Mouse (Mus musculus) adrenal gland, postnatal 4 days (tissue): ENCODE results near the gene Hoxa11. TPM values are rescaled to one million over a fixed set of nuclear protein-coding genes. Genes with fewer than 3 reads are reported as not detected.

ENCODE experiments used
- DNase-seq, 2 experiments: peaks; one replicate each; pipeline ENCODE4 v3.0.0; 2021 to 2022; ENCODE audit warnings: low spot score in 2 of 2, mixed read lengths in 2 of 2
- total RNA-seq, 2 experiments: library from RNA; stranded (reverse); gene quantifications; 2 replicates each; pipeline ENCODE4 v1.2.3; 2021

Gene Hoxa11
- total RNA-seq, 2 experiments from 2014 or later = 3.0 TPM; not detected in 1

DNA sequence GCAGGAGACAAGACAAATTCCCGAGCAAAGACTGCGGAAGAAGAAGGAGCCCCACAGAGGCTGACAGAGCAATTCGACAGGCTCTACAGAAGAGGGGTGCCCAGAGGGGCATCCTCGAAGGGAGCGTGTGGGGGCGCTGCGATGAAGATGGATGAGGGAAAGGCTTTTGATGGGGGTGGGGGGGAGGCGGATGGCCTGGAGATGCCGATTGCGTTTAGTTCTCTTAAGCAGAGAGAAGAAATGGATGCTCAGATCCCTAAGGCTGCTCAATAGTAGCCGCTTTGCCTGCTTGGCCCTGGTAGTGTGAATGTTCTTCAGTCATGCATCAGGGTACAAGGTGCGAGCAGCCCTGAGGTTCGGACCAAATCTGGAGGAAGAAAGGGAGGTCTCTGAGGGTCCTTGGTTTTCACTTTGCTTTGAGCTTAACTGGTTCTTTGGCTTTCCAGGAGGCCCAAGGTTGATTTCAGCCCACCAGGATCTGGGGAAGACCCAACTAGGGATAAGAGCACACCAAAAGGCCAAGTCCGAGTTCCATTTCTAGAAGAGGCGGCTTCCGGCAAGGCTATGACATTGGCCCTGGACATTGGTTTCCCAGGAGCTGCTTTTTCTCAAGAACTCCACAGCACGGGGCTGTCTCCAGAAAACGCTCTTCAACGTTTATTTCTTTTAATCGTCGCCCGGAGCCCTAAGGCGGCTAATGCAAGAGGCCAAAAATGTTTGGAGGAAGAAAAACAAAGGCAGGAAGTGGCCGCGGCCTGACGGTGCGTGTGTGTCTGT is 3.2 kb upstream of the Hoxa11 start:
- no peak for DNase-seq

DNA sequence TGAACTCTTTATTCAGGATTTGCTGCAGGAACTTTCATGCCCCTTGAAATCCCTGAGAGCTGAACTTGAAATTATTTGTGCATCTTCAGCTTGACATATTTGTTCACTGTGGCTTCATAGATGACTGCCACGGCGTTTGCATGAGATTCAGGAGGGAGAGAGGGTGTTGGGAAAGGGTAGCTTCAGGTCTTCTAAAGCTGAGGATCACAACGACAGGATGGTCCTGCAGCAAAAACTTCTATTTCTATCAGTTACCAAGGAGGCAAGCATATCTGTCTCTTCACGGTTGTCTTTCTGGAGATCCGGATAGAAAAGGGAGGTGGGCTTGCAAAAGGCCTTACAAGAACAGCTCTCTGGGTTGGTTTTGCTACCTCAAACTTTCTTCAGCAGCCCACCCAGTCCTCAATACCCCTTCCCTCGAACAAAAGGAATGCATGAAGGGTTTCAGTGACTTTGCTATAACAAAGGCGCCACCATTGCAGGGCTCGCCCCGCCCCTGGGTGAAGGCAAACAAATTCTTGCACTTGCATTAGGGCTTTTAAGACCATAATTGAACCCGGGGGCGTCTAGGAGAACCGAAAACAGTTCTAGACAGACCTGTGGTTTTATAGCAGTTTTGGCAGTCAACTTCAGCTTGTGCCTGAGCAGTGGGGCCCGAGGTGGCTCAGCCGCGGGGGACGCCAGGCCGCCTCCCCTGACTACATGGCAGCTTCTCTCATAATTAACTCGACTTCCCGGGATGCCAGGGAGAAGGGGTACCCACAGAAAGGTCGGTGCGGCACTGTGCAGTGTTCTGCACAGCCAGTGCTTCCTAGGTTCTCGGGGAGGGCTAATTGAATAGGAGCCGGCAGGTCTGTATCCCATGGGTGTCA is 2.4 kb upstream of the Hoxa11 start:
- no peak for DNase-seq

- DNase-seq = no peak
These were observed 1.3 kb upstream of the Hoxa11 start for GRCm38 (mm10) chr6:52246916-52247315.

DNA sequence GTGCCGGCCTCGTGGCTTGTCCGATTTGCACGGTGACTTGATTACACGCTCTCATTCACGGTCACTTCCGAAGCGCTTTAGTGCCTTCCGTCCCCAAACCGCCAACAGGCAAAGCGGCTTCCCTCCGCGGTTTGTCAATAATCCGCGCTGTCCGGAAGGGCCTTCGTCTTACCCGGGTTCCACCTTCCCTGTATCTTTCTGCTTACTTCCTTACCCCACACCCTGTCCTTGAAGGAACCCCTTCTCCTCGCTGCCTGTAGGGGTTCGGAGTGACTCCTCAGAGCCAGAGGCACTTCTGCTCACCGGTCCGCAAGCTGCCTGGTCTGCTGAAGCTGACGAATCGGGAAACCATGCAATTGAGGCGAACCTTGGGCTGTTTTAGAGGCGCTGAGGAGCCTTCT is 793 bp upstream of the Hoxa11 start:
- no peak for DNase-seq

- DNase-seq = no peak
These were observed 412 bp downstream of the Hoxa11 start for GRCm38 (mm10) chr6:52245040-52245756.

DNA sequence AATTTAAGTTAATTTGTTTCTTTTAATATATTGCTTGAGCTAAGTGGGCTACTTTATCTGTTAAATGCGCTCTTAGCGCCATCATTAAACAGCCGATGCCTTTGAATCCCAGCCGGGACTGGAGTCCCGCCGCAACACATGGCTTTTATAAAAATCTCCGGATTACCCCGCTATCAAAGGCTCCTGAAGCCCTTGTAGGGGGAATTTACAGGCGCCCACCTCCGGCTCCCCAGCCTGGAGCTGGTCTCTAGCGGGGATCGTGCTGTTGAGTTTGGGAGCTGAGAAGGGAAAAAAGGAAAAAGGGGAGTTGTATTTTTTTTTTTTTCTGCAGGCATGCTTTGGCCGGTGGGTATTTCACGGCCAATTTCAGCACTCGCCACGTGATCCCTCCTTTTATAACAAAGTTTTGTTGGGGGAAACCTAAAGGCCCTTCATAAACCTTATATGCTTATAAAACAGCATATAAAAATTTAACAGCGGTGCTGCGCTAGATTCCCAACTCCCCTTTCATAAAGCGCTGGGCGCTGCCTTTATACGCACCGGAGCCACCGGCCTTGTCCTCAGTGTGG is 1.1 kb downstream of the Hoxa11 start:
- no peak for DNase-seq

GRCm38 (mm10) chr6:52243681-52244121 is 1.9 kb downstream of the Hoxa11 start:
- DNase-seq = no peak

DNA sequence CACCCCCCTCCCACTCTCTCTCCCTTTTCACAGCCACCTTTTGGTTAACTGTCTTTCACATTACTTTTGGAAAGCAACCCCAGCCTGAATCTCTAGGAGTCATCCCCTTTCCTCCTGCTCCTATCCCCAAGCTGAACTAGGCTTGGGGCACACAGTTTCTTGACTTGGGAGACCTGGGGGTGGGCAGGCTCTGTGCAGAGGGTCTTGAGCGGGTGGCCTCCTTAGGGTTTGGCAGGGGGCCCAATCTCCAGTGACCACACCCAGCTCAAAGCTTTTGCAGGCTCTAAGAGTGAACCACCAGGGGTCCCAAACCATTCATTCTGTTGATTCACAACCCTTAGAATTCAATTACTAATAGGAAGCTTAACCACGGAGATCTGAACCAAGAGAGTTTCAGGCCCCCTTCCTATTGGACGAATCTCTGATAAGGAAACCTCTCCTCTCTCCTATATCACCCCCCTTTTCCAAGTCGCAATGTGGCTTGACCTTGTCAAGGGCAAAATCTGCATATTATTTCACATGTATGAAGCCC is 2.7 kb downstream of the Hoxa11 start:
- DNase-seq = no peak

- DNase-seq = no peak
These were observed 4.5 kb downstream of the Hoxa11 start for GRCm38 (mm10) chr6:52241001-52241621.

DNA sequence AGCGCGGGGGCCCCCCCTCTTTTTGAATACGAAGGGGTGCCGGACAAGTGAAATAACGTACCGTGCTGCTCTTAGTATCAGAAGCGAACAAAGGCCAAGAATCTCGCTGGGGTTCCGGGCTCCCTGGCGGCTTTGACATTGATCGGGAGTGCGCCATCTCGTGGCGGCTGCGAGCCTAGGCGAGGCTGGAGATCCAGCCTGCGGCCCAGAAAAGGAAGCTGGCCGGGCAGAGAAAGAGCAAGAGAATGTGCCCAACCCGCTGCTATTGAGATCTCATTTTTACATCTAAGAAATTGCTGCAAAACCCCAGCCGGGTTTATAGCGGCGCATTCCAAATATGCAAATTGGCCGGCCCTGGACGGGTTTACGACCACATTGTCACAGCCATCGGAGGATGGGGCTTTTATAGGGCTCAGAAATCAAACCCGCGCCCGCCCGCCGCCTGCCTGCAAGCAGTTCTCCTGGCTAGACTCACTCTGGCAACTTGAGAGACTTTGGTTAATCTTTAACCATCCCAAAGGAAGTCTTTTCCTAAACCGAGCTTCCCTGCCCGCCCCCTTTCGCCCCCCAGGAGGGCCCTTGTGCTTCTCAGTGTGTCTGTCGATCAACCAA is 5.1 kb downstream of the Hoxa11 start, which contains the start of gene Hoxa10:
TSS of gene Hoxa10 (minus strand) at position 466 of the 612 bp plus-strand sequence.
- DNase-seq = peak in 1 of 2 experiments; percentile 65

DNA sequence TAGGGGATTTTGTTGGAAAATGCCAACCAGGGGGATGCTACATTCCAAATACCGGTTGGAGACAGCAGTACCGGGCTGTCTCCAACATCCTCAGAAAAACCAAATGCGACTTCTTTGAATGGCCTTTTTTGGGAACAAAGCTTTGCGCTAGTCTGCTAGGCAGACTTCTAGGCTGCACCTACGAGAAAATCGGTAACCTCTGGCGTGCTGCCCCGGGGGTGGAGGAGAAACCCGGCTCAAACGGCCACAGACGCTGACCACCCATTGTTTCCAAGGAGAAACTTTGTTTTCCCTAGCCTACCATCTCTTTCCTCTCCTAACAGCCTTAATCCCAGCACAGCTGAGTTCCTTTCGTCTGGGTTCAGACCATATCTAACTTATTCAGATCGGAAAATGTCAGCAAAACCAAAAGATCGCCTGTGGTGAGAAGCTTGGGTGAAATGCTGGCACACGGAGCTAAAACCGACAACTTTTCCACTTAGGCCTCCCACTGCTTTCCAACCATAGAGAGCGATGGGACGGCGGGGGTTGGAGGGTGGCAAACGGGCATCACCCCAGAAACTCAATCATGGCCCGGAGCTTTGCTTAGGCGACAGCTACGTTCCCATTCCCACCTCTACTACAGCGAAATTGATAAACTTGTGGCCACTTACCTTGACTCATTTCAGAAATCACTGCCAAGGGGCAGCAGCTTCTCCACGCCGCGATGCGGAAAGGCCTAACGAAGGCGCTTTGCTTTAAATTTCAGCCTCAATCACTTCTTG is 5.8 kb downstream of the Hoxa11 start:
- DNase-seq = no peak

DNA sequence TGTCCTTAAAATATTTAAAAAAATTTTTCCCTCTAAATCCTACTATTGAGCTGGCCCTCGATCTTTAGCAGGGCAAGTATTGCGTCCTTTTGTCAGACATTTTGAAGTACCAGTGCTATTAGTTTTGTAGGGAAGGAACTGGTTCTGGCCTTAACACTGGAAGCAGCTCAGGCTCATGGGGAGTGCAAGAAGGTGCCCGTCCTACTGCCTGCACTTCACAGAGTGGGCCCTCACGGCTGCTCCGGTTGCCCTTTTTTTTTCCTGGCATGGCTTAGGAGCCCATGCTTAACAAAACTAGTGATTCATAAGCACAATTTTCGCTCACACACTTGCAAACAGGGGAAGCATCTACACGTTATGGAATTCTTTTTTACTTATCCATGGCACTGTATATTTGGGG is 6.6 kb downstream of the Hoxa11 start:
- DNase-seq = no peak

GRCm38 (mm10) chr6:52238155-52238545 is 7.5 kb downstream of the Hoxa11 start:
- no peak for DNase-seq

DNA sequence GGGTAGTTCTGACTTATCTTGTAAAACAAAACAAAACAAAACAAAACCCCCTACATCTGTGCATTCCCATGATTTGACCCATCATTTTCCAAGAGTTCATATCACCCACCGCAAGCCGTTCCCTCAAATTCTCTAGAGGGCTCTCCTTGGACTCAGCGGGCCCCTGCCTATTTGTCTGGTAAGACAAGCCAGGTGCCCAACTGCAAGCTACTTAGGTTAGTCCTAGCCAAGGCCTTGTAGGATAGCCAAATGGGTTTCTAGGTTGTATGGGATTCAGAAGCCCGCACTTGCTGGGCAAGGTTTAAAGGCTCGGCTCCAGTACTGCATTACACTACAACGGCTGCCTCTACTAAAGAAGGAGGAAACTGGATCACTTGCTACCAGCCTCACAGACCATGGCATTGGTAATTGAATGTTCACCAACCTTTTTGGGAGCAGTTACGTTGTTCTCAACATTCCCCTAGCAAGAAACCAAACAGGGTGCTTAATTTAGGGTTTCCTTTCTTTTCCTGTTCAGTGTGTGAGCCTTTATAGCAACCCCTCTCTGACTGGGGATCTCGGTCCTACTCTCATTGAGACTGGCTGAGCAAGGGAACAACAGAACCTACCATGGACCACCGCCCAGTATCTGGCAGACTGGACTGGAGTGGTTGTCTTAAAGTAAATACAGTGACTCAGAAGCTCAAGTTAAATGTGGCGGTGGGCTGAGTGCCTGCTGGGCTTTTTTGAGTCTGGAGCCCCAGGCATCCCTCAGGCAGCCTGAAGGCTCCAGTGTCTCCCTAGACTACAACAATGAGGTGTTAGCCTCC is 8.1 kb downstream of the Hoxa11 start:
- no peak for DNase-seq

DNA sequence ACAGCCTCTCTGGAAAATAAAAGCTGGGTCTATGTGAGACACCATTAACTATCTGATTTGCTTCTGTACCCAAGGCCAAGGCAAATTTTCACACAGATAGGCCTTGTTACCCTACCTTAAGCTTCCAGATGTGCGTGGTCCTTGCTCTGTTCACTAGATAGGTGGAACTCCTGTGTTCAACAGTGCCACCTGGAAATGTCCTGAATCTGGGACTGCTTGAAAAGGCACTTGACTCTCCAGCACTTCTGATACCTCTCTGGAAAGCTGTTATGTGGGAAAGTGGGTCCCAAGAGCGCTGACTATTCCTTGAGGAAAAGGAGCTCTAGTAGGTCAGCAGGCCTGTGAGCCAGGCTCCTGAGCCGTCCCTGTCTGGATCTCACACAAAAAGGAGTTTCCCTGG is 8.8 kb downstream of the Hoxa11 start:
- DNase-seq = no peak

GRCm38 (mm10) chr6:52235866-52236265 is 9.7 kb downstream of the Hoxa11 start:
- DNase-seq = no peak

- DNase-seq = no peak
These were observed 10.3 kb downstream of the Hoxa11 start for GRCm38 (mm10) chr6:52235267-52235666.

- DNase-seq = no peak
These were observed 11.0 kb downstream of the Hoxa11 start for GRCm38 (mm10) chr6:52234428-52235140.
